Mouse (Mus musculus) bone marrow macrophage, adult 2 months (primary cell): ENCODE measurements at regions not wholly inside any gene's neighbourhood (a gene's known extent, or its start where the extent isn't known, plus 50 kb on each side); places are given as distances from the start of the nearest gene placed in this dataset.

Experiments
- CTCF ChIP-seq: IDR thresholded peaks from 2 replicates; pipeline ENCODE4 v1.5.1; 2012; ENCODE audit warnings: low read depth, mild to moderate bottlenecking, low read length, moderate library complexity
- POLR2A ChIP-seq: IDR thresholded peaks from 2 replicates; pipeline ENCODE4 v1.6.1; 2012; ENCODE audit warnings: mild to moderate bottlenecking, low read depth, low read length, borderline replicate concordance

- TF ChIP-seq POLR2A: no peak
- TF ChIP-seq CTCF: no peak
These were observed 446.4 kb downstream of the Tshz3 start for GRCm38 (mm10) chr7:37144303-37144702.
